Mouse (Mus musculus) central nervous system, embryonic 18 days (tissue): Measurements from ENCODE around the gene Cd300ld4. TPM values are rescaled to one million over a fixed set of nuclear protein-coding genes. Genes with fewer than 3 reads are reported as not detected.

ENCODE experiments used
- polyA plus RNA-seq: library from polyadenylated mRNA; depleted of rRNA; stranded (reverse); fragments of >200 nt; gene quantifications from 2 replicates; pipeline ENCODE4 v1.2.3, GENCODE M21; 2012; rRNA removed

The Cd300ld4 gene
- polyA plus RNA-seq: 0.27 TPM in 1 of 2 replicates, not detected in the other

GRCm38 (mm10) chr11:115026912-115027311 lies at the start of gene Cd300ld4:
Gene Cd300ld4, minus strand, starts transcription at chr11:115027012.

GRCm38 (mm10) chr11:115062077-115062476 lies 35.3 kb upstream of the Cd300ld4 start, which contains the start of gene Cd300e:
Gene Cd300e, minus strand, starts transcription at chr11:115062177.

GRCm38 (mm10) chr11:115048259-115048658 lies 21.4 kb upstream of the Cd300ld4 start, which contains the start of gene Cd300ld3:
Gene Cd300ld3, minus strand, starts transcription at chr11:115048409.

DNA sequence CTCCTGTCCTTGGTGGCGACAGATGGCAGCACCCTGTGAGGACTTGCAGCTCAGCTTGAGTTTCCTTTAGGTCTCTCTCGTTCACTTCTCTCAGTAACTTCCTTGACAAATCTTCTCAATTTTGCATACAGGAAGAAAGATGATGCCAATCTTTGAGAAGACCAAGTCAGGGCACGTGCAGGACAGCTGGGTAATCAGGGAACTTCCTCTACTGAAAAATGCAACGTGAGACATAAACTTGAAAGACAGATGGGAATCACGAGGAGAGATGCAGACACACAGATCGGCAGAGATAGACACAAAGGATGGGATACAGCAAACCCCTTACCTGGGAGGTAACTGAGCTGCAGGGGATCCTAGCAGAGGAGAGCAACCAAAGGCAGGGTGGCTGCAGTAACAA lies 10.9 kb upstream of the Cd300ld4 start, which contains the start of gene Cd300ld5:
TSS of gene Cd300ld5 (minus strand) at position 101 of the 400 bp plus-strand sequence.

GRCm38 (mm10) chr11:115016093-115016492 lies 10.7 kb downstream of the Cd300ld4 start, which contains the start of gene Cd300ld2:
Gene Cd300ld2, minus strand, starts transcription at chr11:115016193.

GRCm38 (mm10) chr11:115001474-115002040 lies 25.3 kb downstream of the Cd300ld4 start, which contains the start of gene Cd300c2:
Gene Cd300c2, minus strand, starts transcription at chr11:115001880.

GRCm38 (mm10) chr11:114989793-114990192 lies 37.0 kb downstream of the Cd300ld4 start, which contains the start of gene Cd300ld:
Gene Cd300ld, minus strand, starts transcription at chr11:114989922.

Other genes starting within 250 kb of the Cd300ld4 start
- gene Btbd17, start 231.1 kb downstream of the Cd300ld4 start, polyA plus RNA-seq: 23.1 and 25.3 TPM in 2 replicates
- gene Gpr142, start 228.1 kb downstream of the Cd300ld4 start, polyA plus RNA-seq: not detected in 2 replicates
- 3.2 and 5.0 TPM in 2 replicates for gene Gprc5c, start 175.9 kb downstream of the Cd300ld4 start, polyA plus RNA-seq
- gene Cd300a, start 137.0 kb downstream of the Cd300ld4 start, polyA plus RNA-seq: 0.68 and 0.74 TPM in 2 replicates
- 0.13 TPM in 1 of 2 replicates, not detected in the other for gene Cd300lb, start 92.6 kb downstream of the Cd300ld4 start, polyA plus RNA-seq
- not detected in 2 replicates for gene Cd300c, start 57.9 kb downstream of the Cd300ld4 start, polyA plus RNA-seq
- gene Cd300ld, start 37.1 kb downstream of the Cd300ld4 start, polyA plus RNA-seq: 0.03 and 0.05 TPM in 2 replicates
- gene Cd300c2, start 25.1 kb downstream of the Cd300ld4 start, polyA plus RNA-seq: 0.87 and 0.96 TPM in 2 replicates
- 0.23 TPM in 1 of 2 replicates, not detected in the other for gene Cd300ld2, start 10.8 kb downstream of the Cd300ld4 start, polyA plus RNA-seq
- gene Cd300ld5, start 10.8 kb upstream of the Cd300ld4 start, polyA plus RNA-seq: 0.33 TPM in 1 of 2 replicates, not detected in the other
- 0.58 TPM in 1 of 2 replicates, not detected in the other for gene Cd300ld3, start 21.4 kb upstream of the Cd300ld4 start, polyA plus RNA-seq
- gene Cd300e, start 35.2 kb upstream of the Cd300ld4 start, polyA plus RNA-seq: 0.04 TPM in 1 of 2 replicates, not detected in the other
- gene Rab37, start 64.4 kb upstream of the Cd300ld4 start, polyA plus RNA-seq: 0.79 and 0.87 TPM in 2 replicates
- gene Cd300lf, start 107.0 kb upstream of the Cd300ld4 start, polyA plus RNA-seq: 0.18 and 0.36 TPM in 2 replicates
- 41.7 and 45.8 TPM in 2 replicates for gene Slc9a3r1, start 136.3 kb upstream of the Cd300ld4 start, polyA plus RNA-seq
- gene Tmem104, start 160.5 kb upstream of the Cd300ld4 start, polyA plus RNA-seq: 5.5 and 7.7 TPM in 2 replicates
- 19.2 and 20.9 TPM in 2 replicates for gene Nat9, start 160.8 kb upstream of the Cd300ld4 start, polyA plus RNA-seq
- 2.6 and 3.1 TPM in 2 replicates for gene Grin2c, start 240.2 kb upstream of the Cd300ld4 start, polyA plus RNA-seq